Mouse (Mus musculus) spleen, postnatal 14 days (tissue): ENCODE data around the gene C3ar1.

Experiments
- DNase-seq, 2 experiments: peaks; one replicate each; pipeline ENCODE4 v3.0.0; 2021 to 2022; ENCODE audit warnings: low spot score in 2 of 2

C3ar1 gene

DNA sequence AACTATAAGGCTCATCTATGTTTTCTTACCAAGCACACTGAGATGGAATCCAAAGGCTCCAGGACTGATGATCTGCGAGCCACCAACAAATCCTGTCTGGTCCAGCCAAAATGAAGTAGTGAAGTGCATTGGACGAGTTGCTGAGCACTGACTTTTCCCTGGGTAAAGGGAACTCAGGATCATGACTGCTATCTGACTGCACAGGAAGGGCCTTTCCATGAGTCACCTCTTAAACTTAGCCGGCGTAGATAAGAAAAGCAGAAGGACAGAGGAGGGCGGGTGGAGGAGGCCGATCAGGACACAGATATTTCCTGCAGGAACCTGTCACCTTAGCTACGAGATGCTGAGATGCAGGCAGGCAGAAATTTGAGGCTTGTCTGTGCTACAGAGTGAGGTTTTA, at the start of gene C3ar1:
Gene C3ar1, minus strand, starts transcription at position 207 of the 400 bp plus-strand sequence.
- DNase-seq, result no peak

DNA sequence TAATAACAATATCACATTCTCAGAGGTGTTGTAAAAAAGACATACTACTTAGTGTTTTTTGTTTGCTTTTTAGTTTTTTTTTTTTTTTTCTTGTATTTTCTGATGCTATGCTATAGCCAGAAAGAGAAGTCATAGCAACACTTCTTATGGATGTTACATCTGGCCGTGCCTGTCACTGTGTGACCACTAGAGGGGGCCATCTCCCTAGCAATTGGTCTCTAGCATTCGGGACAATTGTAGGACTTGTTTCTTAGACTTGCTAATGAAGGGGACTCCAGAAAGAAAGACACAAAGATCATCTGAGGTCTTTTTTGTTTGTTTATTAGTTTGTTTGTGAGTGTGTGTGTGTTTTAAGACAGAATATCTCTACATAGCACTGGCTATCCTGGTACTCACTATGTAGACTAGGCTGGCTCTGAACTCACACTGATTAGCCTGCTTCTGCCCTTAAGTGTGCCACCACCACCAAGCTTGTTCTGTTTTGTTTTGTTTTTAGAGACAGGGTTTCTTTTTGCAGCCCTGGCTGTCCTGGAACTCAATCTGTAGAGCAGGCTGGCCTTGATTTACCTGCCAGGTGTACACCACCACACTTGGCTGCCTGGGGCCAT, 36.6 kb upstream of the C3ar1 start:
- peak; percentile 31 to 67 for DNase-seq

DNA sequence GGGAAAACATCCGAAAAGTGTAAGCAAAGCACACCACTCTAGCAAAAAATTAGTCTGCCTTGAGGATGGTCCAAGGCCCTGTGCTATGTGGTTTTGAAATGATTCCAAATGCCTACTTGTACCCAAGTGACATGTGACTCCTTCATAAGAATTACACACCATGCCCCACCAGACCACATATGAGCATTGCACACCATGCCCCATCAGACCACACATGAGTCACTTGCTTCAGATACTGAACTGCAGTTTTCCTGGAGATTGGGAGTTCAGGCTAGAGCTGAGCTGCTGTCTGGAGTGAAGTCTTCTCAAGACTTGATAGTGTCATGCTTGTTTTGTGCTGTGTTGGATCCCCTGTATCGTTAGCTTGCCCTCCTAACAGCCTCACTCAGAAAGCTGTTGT, 33.6 kb upstream of the C3ar1 start:
- no peak for DNase-seq

DNA sequence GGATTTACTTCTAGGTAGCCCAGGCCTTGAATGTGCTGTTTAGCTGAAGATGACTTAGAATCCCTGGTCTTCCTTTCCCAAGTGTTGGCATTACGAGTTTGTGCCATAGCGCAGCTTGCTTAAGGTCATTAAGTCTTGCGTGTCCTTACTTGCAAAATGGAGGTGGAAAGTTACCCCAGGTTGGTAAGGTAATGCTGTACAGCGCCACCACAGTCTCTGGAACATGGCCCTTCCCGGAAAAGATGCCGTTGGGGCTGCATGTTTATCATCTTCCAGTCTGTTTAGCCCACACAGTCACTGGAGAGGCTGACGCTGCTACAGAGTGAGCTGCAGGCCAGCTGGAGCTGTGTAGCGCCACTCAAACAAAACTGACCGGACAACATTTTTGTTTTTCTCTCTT, 27.6 kb upstream of the C3ar1 start:
- DNase-seq, result no peak

DNA sequence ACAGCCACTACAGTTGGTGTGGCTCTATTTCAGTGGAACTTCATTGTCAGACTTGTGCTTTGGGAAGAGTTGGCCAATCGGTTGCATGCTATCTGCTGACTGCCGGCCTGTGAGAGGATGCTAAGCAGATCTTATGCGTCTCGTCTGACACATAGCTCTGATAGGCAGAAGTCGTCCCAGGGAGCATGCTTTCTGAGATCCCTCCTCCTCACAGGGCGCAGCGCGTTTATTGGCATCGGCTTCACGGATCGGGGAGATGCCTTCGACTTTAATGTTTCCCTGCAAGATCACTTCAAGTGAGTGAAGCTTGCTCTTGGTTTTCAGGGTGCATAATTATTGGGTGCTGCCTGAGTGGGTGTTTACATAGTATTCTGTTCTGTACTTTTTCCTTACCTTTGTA, 25.3 kb upstream of the C3ar1 start:
- no peak for DNase-seq

DNA sequence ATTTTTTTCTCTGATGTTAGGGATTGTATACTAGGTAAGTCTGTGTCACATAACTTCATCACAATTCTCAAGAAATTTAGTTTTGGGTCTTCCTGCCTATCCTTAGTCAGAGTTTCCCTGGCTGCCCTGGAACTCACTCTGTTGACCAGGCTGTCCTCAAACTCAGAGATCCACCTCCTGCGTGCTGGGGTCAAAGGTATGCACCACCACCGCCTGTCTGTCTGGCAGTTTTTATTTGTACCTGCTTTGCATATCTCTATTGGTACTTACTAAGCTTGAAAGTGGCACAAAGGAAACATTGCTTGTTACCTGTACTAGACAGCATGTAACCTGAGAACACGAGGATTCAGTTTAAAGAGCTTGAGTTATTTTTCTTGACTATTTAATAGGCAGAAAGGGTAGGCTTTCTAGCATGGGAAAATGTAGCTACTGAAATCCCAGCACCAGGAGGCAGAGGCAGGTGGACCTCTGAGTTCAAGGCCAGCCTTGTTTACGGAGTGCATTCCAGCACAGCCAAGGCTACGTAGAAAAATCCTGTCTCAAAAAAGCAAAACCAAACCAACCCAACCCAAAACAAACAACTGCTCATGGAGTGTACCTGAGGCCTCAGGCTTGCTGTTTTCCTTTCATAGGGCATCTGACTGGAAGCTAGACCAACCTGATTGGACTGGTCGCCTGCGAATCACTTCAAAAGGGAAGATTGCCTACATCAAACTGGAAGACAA, 24.0 kb upstream of the C3ar1 start:
- DNase-seq, result no peak

DNA sequence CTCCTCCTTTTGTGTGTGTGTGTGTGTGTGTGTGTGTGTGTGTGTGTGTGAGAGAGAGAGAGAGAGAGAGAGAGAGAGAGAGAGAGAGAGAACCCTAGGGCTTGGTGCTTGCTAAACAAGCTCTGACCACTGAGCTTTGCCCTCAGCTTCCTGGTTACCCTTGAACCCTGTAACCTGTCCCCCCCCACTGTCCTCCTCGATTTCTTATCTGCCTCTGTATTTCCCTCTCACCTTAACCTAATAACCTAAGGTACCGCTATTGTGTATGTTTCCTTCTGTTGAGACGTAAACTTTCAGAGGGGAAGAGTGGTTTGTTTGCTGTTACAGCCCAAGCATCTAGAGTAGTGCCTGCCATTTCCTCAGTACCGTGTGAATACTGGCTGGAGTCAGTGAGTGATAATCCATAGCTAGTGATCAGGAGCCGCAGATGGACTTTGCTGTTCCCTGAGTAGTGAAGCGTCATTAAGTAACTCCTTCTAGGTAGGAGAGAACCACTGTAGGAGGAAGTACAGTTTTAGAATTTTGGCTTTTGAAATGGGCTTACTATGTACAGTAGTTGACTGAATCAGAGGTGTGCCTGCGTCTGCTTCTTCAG, 23.3 kb upstream of the C3ar1 start:
- DNase-seq, result no peak

DNA sequence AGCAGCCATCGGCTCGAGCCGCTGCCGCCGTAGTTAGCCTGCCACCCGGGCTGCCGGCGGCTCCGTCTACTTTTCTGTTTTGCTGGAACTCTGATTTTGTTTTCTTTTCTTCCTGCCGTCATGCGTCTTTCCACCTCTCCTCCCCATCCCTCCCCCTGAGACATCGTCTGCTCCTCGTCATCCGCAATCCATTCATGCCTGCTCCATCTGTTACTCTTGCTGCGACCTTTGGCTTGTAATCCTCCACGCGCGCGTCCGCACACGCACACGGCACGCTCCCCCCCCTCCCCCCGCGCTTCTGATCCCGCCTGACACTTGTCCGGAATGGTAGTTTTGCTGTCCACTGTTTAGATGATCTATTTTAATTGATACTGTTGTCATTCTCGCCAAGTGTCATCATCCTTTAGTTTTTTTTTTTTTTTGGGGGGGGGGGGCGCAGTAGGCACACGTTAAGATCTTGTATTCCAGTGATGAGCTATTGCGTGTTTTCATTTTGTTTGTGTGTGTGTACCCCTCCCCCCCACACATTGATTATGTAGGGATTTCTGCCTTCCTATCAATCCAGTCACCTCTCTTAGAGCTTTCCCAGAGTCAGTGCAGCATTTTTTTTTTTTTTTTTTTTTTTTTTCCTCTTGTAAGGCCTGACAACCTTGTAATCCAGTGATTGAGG, 18.9 kb upstream of the C3ar1 start:
- no peak for DNase-seq

DNA sequence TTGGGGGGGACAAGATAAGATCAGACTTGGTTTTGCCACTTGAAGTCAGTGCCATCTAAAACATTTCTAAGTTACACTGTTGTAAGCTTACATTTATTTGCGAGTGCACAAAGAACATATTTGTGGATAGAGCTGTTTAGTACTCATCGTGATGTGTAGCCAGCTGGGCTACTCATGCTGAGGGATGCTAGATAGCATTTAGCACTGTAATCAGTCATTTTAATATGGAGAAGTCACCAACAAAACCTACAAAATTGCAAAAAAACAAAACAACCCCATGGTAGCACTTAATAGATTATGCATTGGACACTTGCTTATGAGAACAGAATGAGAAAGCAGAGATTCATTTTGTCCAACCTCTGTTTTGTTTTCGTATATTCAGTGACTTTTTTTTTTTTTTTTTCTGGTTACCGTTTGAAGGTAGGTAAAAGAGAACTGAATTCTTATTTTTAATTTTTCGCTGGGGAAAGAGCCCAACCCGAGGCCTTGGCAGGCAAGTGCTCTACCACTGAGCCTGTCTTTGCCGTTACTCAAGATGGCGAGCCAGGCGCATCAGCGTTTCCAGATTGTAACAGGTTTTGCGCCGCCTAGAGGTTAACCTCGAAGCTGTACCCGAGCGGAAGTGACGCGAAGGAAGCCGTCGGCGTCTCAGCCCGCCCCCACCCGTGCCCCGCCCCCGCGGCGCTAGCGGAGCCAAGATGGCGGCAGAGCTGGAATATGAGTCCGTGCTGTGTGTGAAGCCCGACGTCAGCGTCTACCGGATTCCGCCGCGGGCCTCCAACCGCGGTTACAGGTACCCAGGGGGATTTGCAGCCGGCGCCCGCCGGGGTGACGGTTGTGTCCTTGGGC, 18.1 kb upstream of the C3ar1 start, which contains the start of gene Necap1:
Gene Necap1, plus strand, starts transcription at position 604 of the 849 bp plus-strand sequence.
- peak; percentile 92 to 97 for DNase-seq

DNA sequence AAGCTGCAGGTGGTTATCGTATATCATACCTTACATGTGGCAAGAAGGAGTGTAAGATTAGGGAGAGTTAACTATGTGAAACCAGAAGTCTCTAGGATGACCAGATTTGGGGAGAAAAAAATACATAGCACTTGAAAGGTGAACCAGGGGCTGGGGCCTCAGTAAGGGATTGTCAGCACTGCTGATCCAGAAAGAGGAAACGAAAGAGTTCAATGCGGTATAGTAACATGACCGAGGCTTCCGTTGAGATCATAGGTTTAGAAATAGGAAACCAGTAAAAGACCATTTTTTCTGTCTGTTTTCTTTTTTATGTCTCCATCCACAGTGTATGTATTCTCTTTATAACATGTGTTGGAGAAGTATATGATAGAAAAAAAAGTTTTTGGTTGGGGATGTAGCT, 16.8 kb upstream of the C3ar1 start:
- DNase-seq, result peak in 1 of 2 experiments; percentile 23

DNA sequence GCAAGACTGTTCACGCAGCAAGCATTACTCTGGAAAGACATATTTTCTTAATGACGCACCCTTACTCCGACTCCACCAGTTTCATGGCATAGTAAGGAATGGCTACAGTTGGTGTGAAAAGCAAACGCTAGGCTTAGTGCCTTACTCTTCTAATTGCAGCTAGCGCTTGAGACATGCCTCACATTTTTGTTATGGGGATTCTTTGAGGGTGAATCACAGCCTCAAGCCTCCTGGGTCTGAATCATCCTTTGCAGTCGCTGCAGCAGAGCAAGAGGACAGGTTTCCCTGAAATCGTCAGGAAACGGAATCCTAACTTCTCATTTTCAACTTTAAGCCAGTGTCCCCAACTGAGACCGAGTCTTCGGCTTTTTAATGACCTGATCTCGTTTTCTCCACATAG, 13.9 kb upstream of the C3ar1 start:
- DNase-seq, result no peak

DNA sequence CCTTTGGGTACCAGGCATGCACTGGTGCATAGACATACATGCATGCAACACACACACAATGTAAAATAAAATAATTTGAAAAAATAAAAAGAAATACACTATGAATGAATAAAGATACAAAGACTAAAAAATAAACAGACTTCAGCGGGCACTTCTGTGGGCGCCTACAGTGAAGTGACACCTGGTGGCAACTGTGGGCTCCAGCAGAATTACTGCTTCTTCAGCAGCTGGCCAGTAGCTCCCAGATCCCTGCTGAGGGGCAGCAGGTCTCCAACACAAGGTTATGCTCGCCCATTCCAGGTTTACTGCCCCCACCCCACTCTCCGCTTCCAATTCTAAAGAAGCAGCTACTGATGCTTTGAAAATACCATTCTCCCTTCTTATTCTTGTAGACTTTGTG, 12.0 kb upstream of the C3ar1 start:
- DNase-seq, result no peak

DNA sequence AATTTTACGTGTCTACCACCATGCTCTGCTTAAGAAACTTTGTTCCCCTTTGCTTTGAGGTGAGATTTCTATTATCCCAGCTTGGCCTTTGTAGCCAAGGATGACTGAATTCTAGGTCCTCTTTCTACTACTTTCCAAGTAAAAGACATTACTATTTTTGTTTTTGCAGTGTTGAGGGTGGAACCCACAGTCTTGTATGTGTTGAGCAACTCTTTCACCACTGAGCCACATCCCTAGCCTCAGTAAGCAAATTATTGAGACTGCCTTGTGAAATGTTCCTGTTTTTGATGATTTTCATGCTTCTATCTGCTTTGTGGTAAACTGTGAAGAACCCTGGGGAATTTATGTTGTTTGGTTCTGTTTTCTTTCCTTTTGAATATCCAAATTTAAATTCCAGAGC, 6.9 kb upstream of the C3ar1 start:
- no peak for DNase-seq

DNA sequence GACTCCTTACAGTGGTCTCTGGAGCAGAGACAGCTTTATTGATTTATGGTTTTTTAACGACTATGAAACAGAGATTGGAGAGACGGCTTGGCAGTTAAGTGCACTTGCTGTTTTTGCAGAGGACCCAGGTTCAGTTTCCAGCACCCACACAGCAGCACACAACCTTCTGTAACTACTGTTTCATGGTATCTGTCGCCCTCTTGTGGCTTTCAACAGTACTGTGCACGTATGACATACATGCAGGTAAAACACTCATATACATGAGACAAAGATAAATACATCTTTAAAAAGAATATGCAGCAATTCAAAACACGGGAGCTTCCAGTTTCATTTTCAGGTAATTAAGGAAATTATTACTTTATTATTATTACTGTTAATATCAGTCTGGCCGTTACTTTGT, 6.5 kb upstream of the C3ar1 start:
- no peak for DNase-seq

DNA sequence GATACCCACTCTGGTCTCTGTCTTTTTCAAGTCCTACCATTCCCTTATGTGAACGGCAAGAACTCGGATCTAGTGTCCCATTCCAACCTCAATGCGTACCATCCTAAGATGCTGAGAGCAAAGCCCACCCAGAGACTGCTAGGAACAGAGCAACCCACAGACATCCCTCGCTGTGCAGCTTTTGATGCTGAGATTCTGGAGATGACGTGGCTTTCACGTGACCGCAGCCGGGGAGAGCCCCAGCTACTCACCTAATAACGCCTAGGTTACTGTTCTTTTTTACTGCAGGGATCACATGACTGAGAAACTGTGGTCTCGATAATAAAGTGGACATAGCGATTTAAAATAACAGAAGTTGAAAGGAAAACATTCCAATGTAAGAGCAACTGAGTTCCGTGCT, 1.4 kb downstream of the C3ar1 start:
- DNase-seq, result no peak

DNA sequence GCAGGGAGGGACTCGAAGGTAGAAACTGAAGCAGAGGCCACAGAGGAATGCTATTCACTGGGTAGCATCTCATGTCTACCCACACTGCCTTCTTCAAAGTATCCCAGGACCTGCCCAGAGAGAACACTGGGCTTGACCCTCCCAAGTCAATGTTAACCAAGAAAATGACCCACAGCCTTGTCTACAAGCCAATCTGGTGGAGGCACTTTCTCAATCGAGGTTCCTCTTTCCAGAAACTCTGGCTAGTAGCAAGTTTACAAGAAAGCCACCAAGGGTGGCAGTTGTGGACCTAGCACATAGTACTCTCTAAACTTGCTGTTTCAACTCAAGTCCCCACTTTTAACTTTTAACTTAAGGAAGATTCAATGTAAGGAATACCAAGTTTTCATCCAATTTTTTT, 3.3 kb downstream of the C3ar1 start:
- no peak for DNase-seq

DNA sequence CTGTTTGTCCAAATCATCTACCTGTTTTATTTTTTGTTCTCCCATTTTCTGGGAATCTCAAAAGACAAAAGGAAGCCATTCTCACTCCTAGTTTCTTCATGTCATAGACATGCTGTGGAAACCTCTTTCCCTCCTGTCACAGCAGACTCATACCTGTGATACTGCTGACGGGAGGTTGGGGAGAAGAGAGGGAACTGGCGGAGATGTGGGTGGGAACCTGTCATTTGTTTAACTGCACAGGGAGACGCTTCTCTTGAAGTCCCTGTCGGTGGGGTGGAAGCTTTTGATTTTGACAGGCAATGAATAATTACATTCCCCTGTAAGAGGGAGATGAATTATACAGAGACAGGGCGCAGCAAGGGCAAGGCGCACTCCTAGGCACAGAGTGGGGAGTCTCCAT, 12.2 kb downstream of the C3ar1 start:
- no peak for DNase-seq

DNA sequence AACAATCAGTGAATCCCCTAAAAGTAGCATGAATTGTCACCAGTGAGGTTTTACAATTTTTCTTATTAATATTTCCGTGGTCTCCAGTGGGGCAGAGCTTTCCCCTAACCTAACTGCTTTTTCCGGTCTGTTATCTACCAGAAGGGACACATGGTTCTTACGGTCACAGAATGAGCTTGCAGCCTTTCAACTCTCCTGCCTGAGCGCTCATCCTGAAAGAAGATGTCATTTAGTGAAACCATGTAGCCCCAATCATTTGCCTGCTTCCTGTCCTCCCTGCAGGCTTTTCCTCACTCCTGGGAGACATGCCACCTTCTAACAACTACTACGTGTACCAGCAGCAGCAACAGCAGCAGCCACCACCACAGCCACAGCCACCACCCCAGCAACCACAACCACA, 18.4 kb downstream of the C3ar1 start:
- no peak for DNase-seq

DNA sequence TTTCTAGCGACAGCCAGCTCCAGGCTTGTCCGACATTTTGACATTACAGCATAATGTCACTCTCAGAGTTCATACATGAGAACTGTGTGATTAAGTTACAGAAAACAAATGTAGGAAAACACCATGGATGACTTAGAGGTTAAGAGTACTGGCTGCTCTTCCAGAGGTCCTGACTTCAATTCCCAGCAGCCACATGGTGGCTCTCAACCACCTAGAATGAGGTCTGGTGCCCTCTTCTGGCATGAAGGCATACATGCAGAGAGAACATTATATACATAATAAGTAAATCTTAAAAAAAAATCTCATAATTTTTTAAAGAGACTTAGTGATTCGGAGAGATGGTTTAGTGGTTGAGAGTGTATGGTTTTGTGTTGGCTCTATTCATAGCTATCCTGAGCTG, 19.0 kb downstream of the C3ar1 start:
- no peak for DNase-seq

DNA sequence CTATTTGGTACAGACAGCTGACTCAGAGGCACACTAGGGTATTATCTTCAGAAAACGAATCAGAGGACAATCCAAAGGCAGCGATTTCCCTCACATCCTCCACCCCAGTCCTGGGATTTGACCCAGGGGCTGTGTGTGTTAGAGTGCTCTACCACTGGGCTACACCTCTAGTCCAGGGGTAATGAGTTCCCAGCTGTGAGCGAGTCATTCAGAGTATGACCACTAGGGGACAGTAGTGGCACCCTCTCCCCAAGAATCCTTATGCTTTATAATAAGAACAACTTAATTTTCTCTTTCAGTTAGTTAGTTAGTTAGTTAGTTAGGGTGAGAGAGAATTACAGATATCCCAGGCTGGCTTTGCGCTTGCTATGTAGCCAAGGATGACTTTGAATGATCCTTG, 21.6 kb downstream of the C3ar1 start:
- DNase-seq, result peak in 1 of 2 experiments; percentile 54

DNA sequence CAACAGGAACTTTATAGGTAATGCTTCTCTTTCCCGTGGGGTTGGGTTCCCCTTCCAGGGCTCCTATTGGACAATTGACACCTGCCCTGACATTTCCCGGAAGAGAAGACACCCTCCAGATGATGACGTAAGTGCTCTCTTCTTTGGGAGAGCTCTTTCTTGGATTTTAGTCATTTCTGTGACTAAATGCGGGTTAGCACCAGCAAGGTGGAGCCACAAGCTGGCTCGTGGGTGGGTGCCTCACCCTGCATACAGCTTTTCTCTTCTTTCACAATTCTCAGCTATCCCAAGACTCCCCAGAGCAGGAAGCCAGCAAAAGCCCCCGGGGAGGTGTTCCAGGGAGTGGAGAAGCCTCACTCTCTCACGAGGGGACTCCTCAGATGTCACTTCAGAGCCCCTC, 23.1 kb downstream of the C3ar1 start:
- no peak for DNase-seq

DNA sequence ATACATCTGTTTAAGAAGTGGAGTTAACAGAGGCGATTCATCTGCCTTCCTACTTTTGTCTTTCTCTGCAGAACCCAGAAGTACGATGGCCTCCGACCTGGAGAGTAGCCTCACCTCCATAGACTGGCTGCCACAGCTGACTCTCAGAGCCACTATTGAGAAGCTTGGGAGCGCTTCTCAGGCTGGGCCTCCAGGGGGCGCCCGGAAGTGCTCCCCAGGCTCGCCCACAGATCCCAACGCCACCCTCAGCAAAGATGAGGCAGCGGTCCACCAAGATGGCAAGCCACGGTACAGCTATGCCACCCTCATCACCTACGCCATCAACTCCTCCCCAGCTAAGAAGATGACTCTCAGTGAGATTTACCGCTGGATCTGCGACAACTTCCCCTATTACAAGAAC, 27.9 kb downstream of the C3ar1 start:
- peak in 1 of 2 experiments; percentile 42 for DNase-seq
